Mouse (Mus musculus) forebrain, embryonic 16.5 days (tissue): ENCODE data around the gene Ank3. TPM values are rescaled to one million over a fixed set of nuclear protein-coding genes. Genes with fewer than 3 reads are reported as not detected.
A peak's percentile ranks its signal among the peaks of the same experiment; 100 is the strongest.

Source experiments
- ATAC-seq: fragments of 200-750 bp; cut with Nextera tagmentation; 2 replicates; pipeline ENCODE4 v1.8.0; 2017; ENCODE audit warnings: mild to moderate bottlenecking, moderate library complexity
- H3K27ac ChIP-seq: fragments of 300-500 bp; sonication (generic); 2 replicates; pipeline ENCODE4 v1.5.1; 2014; ENCODE audit warnings: low read length, control low read depth
- H3K27me3 ChIP-seq: fragments of 300-500 bp; sonication (generic); replicated peaks from 2 replicates; pipeline ENCODE4 v1.6.1; 2014; ENCODE audit warnings: low read length; ENCODE audit not compliant: control insufficient read depth, insufficient read depth
- H3K36me3 ChIP-seq: fragments of 300-500 bp; sonication (generic); 2 replicates; pipeline ENCODE4 v1.6.1; 2014; ENCODE audit not compliant: control insufficient read depth, insufficient read depth
- H3K4me1 ChIP-seq: fragments of 300-500 bp; sonication (generic); replicated peaks from 2 replicates; pipeline ENCODE4 v1.6.1; 2014; ENCODE audit warnings: low read length; ENCODE audit not compliant: control insufficient read depth, insufficient read depth
- H3K4me2 ChIP-seq: fragments of 300-500 bp; sonication (generic); 2 replicates; pipeline ENCODE4 v1.6.1; 2014; ENCODE audit warnings: mild to moderate bottlenecking, low read length, control low read depth
- H3K4me3 ChIP-seq: fragments of 300-500 bp; sonication (generic); replicated peaks from 2 replicates; pipeline ENCODE4 v1.5.1; 2014; ENCODE audit warnings: mild to moderate bottlenecking, low read length, control low read depth
- H3K9ac ChIP-seq: fragments of 300-500 bp; sonication (generic); replicated peaks from 2 replicates; pipeline ENCODE4 v1.6.1; 2014; ENCODE audit warnings: low read depth, low read length, control low read depth
- H3K9me3 ChIP-seq: fragments of 300-500 bp; sonication (generic); 2 replicates; pipeline ENCODE4 v1.6.1; 2016; ENCODE audit warnings: low read length; ENCODE audit not compliant: control insufficient read depth
- WGBS: fragments of 180-500 bp; shearing (Covaris S2); extraction: QIAGEN DNeasy Blood & Tissue Kit; methylation state at CpG from one replicate; pipeline ENCODE4 v1.1.7; 2014; 5-methylcytosine and 5-hydroxymethylcytosine counted together
- polyA plus RNA-seq: library from polyadenylated mRNA; unstranded; fragments of >200 nt; fragmentation: Nextera tagmentation; extraction: Ambion mirVana; gene quantifications from 2 replicates; pipeline ENCODE4 v1.2.1, GENCODE M21; 2015

Gene Ank3
- polyA plus RNA-seq, 1 experiment from 2014 or later: 102 TPM

DNA sequence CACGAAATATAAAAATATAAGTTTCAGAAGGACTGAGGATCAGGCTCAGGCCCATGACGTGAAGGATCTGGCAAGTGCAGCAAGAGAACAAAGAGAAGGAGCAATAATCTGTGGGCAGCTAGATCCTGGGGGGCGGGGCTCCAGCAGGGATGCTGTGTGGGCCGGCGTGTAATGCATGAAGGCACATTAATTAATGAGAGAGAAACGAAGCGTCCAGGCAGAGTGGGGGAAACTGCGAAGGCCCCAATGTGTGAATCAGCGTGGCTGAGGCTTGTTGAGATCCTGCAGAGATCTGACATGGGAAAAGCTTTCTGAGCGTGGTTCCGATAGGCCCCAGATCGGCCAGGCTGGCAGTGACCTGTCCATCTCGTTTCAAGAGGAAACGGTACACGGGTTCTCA lies 279.7 kb downstream of the Ank3 start:
- H3K36me3 ChIP-seq: no peaks in the 10 kb centered on the region
- H3K4me2 ChIP-seq: no peak overlapping the region
- 49% methylated on average over 15 of the region's 15 CpGs for WGBS
- 0 out of 2 replicates have a peak, but pooled peaks have one; percentile 49 for ATAC-seq
- H3K9me3 ChIP-seq: no peaks in the 10 kb centered on the region
- no peak overlapping the region for H3K27ac ChIP-seq
- no peaks in the 10 kb centered on the region for H3K27me3 ChIP-seq
- H3K4me3 ChIP-seq: no peak overlapping the region
- no peak overlapping the region for H3K9ac ChIP-seq
- 0 out of 2 replicates have a peak, but pooled peaks cover 3% of the 10 kb centered on the region for H3K4me1 ChIP-seq

GRCm38 (mm10) chr10:69686336-69686735 lies 287.8 kb downstream of the Ank3 start:
- no peak overlapping the region for H3K4me3 ChIP-seq
- no peak overlapping the region for H3K4me2 ChIP-seq
- no peak overlapping the region for H3K27ac ChIP-seq
- 92% methylated on average over 1 of the region's 1 CpGs for WGBS
- H3K9ac ChIP-seq: no peak overlapping the region
- H3K36me3 ChIP-seq: no peaks in the 10 kb centered on the region
- no peaks in the 10 kb centered on the region for H3K27me3 ChIP-seq
- peaks cover 8% of the 10 kb centered on the region; the same call in 1 of the 2 replicates for H3K9me3 ChIP-seq
- peaks cover 19% of the 10 kb centered on the region for H3K4me1 ChIP-seq
- ATAC-seq: no peak

DNA sequence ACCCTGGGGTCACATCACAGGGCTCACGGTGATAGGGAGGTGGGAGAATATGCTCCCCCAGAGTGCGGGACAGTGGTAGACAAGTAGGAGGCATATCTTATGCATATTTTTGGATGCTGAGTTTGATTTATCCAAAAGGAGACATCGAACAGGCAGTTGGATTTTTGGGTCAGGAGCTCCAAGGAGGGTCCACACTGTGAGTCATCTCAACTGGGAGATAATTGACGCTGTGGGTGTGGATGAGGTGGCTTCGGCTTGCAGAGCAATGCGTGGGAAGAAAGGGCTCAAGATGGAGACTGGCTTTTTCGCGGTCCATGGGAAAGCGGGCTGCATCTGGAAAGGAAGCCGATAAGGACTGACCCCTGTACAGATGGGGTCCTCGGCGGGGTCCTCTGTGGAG lies 290.5 kb downstream of the Ank3 start:
- ATAC-seq: no peak
- H3K4me3 ChIP-seq: no peak overlapping the region
- H3K9ac ChIP-seq: no peak overlapping the region
- H3K27me3 ChIP-seq: no peaks in the 10 kb centered on the region
- no peak overlapping the region for H3K4me2 ChIP-seq
- H3K9me3 ChIP-seq: peaks cover 4% of the 10 kb centered on the region; the same call in 1 of the 2 replicates
- peaks cover 20% of the 10 kb centered on the region for H3K4me1 ChIP-seq
- WGBS: 94% methylated on average over 12 of the region's 12 CpGs
- H3K36me3 ChIP-seq: no peaks in the 10 kb centered on the region
- H3K27ac ChIP-seq: no peak overlapping the region

DNA sequence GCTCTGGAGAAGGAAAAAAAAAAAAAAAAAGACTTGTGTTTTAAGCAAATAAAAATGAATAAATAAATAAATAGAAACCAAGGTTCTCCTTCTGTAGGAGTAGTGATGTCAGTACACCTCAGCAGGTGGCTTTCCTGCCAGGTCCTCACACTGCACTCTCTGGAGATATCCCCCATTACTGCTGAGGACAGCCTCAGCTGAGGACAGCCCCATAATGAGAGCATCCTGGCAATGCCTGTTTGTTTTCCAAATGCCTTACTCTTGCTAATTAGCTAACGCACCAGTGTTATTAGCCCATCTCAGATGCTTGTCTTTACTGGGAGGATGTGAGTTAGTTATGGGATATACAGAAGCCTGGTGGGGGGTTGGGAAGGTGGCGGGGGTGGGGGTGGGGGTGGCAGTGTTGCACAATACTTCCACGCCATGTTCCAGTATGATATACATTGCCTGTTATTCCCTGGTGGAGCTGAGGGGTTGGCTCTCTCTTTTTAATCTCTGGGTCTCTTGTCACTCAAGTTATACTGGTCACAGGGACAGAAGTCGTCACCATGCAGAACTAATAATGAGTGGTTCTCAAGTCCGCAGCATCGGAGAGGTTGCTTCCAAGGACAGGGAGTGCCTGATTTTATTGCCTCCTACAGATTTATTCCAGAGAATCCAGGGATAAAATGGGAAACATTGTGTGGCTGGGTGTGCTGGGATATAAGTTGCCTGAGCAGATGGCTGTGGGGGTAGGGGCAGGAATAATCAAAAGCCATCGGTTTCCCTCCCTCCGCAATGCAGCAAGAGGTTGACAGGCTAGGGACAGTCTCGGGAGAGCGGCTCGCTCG lies 291.8 kb downstream of the Ank3 start:
- Histone ChIP-seq H3K4me2 (peak overlapping the region; percentile 49), H3K4me1 (peaks cover 20% of the 10 kb centered on the region), H3K9ac (peak overlapping the region; percentile 45; the same call in 1 of the 2 replicates), H3K27ac (peak overlapping the region; percentile 75), H3K9me3 (no peaks in the 10 kb centered on the region), H3K4me3 (peak overlapping the region; percentile 23), H3K27me3 (no peaks in the 10 kb centered on the region), H3K36me3 (no peaks in the 10 kb centered on the region)
- ATAC-seq: peak; percentile 69
- WGBS: 4% methylated on average over 12 of the region's 12 CpGs

DNA sequence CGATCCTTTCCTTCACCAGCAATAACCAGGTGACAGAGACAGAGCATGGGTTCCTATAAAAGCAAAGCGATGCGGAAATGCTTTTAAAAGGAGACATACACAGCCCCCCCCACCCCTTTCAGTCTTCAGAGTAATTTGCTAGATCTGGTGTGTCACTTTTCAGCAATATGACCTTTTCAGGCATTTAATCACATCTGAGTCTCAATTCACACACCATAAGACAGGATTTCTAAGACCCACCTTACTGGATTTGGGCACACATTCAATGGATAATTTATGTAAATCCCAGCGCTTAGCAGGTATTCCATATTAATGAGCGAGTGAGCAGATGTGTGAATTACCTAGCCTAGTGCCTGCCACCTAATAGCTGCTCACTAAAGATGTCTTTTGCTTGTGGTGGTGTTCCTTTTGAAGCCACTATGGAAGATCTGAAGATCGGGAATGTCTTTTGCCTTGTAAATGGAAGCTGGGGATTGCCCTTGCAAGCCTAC lies 292.4 kb downstream of the Ank3 start:
- H3K9ac ChIP-seq: peak overlapping the region; percentile 45; the same call in 1 of the 2 replicates
- H3K27ac ChIP-seq: peak overlapping the region; percentile 75
- 4% methylated on average over 6 of the region's 6 CpGs for WGBS
- H3K36me3 ChIP-seq: no peaks in the 10 kb centered on the region
- peak overlapping the region; percentile 23 for H3K4me3 ChIP-seq
- H3K4me2 ChIP-seq: peak overlapping the region; percentile 49
- H3K9me3 ChIP-seq: no peaks in the 10 kb centered on the region
- peak; percentile 51 for ATAC-seq
- H3K4me1 ChIP-seq: peaks cover 20% of the 10 kb centered on the region
- no peaks in the 10 kb centered on the region for H3K27me3 ChIP-seq

- Histone ChIP-seq H3K4me3 (no peak overlapping the region), H3K4me1 (peaks cover 4% of the 10 kb centered on the region), H3K27ac (no peak overlapping the region)
Observed at GRCm38 (mm10) chr10:69696019-69696418, 297.4 kb downstream of the Ank3 start.

DNA sequence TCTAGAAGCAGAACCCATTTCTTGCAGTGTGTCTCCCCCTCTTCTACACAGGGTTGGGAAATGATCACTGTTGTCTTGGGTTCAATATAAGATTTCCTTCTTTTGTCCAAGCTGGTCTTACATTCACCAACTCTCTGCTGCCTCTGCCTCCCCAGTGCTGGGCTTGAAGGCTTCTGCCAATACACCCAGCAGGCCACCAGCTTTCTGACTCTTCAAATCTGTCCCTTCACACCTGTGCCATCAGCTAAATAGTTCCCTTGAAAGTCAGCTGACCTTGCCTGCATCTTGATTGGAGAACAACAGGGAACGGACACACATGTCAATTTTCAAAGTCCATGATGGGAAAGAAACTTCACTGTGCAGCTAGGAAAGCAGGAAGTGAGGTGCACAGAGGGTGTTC lies 300.1 kb downstream of the Ank3 start:
- no peak overlapping the region for H3K9ac ChIP-seq
- no peak overlapping the region for H3K27ac ChIP-seq
- no peaks in the 10 kb centered on the region for H3K9me3 ChIP-seq
- H3K36me3 ChIP-seq: no peaks in the 10 kb centered on the region
- H3K27me3 ChIP-seq: no peaks in the 10 kb centered on the region
- H3K4me2 ChIP-seq: no peak overlapping the region
- H3K4me1 ChIP-seq: no peaks in the 10 kb centered on the region
- no peak overlapping the region for H3K4me3 ChIP-seq
- 88% methylated on average over 1 of the region's 1 CpGs for WGBS
- ATAC-seq: no peak

More at GRCm38 (mm10) chr10:69696019-69696418, 297.4 kb downstream of the Ank3 start:
- Histone ChIP-seq H3K9me3 (no peaks in the 10 kb centered on the region), H3K9ac (no peak overlapping the region), H3K27me3 (no peaks in the 10 kb centered on the region), H3K36me3 (no peaks in the 10 kb centered on the region), H3K4me2 (no peak overlapping the region)
- no peak for ATAC-seq
- 60% methylated on average over 9 of the region's 9 CpGs for WGBS

DNA sequence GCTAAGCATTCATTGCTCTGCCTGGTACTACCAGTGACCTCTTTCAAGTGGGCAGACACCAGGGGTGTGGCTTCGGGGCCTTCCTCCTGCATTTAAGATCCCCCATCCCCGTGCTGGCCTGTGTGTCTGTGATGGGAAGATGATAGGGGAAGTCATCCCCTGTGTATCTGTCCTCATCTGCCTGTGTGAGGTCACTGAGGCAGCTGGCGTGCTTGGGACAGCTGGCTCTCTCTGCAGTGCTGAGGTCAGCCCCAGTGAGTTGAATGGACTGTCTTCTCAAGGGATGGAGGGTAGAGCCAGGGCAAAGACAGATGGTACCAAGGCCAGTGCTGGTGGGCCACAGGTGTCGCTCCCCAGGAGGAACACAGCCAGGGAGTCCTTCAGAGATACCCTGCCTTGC lies 302.7 kb downstream of the Ank3 start:
- Histone ChIP-seq H3K27ac (no peak overlapping the region), H3K4me1 (peaks cover 10% of the 10 kb centered on the region), H3K4me3 (no peak overlapping the region), H3K27me3 (no peaks in the 10 kb centered on the region), H3K4me2 (no peak overlapping the region), H3K9me3 (no peaks in the 10 kb centered on the region), H3K36me3 (no peaks in the 10 kb centered on the region), H3K9ac (no peak overlapping the region)
- 63% methylated on average over 4 of the region's 4 CpGs for WGBS
- ATAC-seq: no peak

GRCm38 (mm10) chr10:69705806-69706768 lies 307.5 kb downstream of the Ank3 start:
- Histone ChIP-seq H3K4me3 (peak overlapping the region; percentile 49), H3K9me3 (no peaks in the 10 kb centered on the region), H3K4me1 (peaks cover 45% of the 10 kb centered on the region), H3K9ac (peak overlapping the region; percentile 67), H3K27me3 (no peaks in the 10 kb centered on the region), H3K36me3 (no peaks in the 10 kb centered on the region), H3K27ac (peak overlapping the region; percentile 89), H3K4me2 (peak overlapping the region; percentile 53)
- WGBS: under 1% methylated on average over 17 of the region's 17 CpGs
- peak; percentile 74 for ATAC-seq
